Mouse (Mus musculus): ENCODE results near the gene Tsku. TPM values are rescaled to one million over a fixed set of nuclear protein-coding genes. Genes with fewer than 3 reads are reported as not detected.
A peak's percentile ranks its signal among the peaks of the same experiment; 100 is the strongest.

Gene Tsku
- polyA plus RNA-seq, 1 experiment from 2014 or later, result 10.9 TPM

DNA sequence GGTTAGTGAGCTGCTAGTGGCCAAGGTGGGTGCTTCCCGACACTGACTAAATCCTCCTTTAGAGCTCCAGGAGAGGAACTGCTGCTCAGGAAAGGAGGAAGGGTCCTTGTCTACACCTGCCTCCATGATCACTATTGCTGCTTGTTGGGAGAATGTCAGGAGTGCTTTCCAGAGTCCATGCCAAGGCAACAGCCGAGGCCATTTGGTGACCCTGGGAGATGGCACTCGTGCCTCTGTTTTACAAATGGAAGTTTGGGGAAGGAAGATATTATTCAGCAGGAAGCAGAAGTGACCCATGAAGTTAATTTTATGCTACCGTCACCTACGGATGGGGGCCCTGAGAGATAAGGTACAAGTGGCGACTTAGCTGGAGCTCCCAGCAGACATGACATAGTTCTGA is 21.7 kb upstream of the Tsku start:
- Histone ChIP-seq H3K4me3 (no peak overlapping the region), H3K36me3 (replicated peaks) (no peaks in the 10 kb centered on the region), H3K27ac (replicated peaks) (no peak overlapping the region), H3K27me3 (replicated peaks; ENCODE audit: low read depth, poor library complexity, severe bottlenecking) (no peaks in the 10 kb centered on the region), H3K9me3 (no peaks in the 10 kb centered on the region), H3K4me1 (peaks cover 20% of the 10 kb centered on the region)
- DNase-seq (ENCODE audit: low spot score), result no peak
- 88% methylated on average over 6 of the region's 6 CpGs for WGBS

GRCm38 (mm10) chr7:98380224-98380925 is 19.2 kb upstream of the Tsku start:
- no peak for DNase-seq (ENCODE audit: low spot score)
- Histone ChIP-seq H3K27me3 (replicated peaks; ENCODE audit: low read depth, poor library complexity, severe bottlenecking) (no peaks in the 10 kb centered on the region), H3K9me3 (no peaks in the 10 kb centered on the region), H3K4me3 (no peak overlapping the region), H3K36me3 (replicated peaks) (no peaks in the 10 kb centered on the region), H3K27ac (replicated peaks) (no peak overlapping the region), H3K4me1 (peaks cover 20% of the 10 kb centered on the region)
- WGBS, result 63% methylated on average over 6 of the region's 6 CpGs

DNA sequence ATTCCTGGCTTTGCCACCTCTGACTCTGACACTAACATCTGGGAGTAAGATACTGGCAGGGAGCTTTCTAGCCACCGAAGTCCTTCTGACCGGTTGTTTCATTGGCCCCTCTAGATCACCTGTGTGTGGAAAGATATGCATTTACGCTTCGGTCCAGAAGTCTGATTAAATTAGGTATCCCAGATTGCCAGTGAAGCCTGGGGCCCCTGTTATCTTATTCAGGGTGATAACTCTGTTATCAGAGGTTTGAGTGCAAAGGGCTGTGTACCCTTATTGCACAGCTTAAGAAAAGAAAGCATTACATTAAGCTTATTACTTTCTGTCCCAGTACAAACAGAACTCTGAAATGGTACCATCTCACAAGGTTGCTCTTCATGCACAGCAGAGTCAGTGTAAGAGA is 18.1 kb upstream of the Tsku start:
- Histone ChIP-seq H3K4me1 (peaks cover 18% of the 10 kb centered on the region), H3K27me3 (replicated peaks; ENCODE audit: low read depth, poor library complexity, severe bottlenecking) (no peaks in the 10 kb centered on the region), H3K27ac (replicated peaks) (no peak overlapping the region), H3K9me3 (no peaks in the 10 kb centered on the region), H3K4me3 (no peak overlapping the region), H3K36me3 (replicated peaks) (no peaks in the 10 kb centered on the region)
- 92% methylated on average over 4 of the region's 4 CpGs for WGBS
- no peak for DNase-seq (ENCODE audit: low spot score)

- H3K36me3 ChIP-seq (replicated peaks), result no peaks in the 10 kb centered on the region
- peaks cover 8% of the 10 kb centered on the region for H3K4me1 ChIP-seq
- H3K9me3 ChIP-seq, result no peaks in the 10 kb centered on the region
- H3K27me3 ChIP-seq (replicated peaks; ENCODE audit: low read depth, poor library complexity, severe bottlenecking), result no peaks in the 10 kb centered on the region
- DNase-seq (ENCODE audit: low spot score), result no peak
- no peak overlapping the region for H3K27ac ChIP-seq (replicated peaks)
- WGBS, result 81% methylated on average over 5 of the region's 5 CpGs
- H3K4me3 ChIP-seq, result no peak overlapping the region
These were observed 16.1 kb upstream of the Tsku start for GRCm38 (mm10) chr7:98377257-98377656.

DNA sequence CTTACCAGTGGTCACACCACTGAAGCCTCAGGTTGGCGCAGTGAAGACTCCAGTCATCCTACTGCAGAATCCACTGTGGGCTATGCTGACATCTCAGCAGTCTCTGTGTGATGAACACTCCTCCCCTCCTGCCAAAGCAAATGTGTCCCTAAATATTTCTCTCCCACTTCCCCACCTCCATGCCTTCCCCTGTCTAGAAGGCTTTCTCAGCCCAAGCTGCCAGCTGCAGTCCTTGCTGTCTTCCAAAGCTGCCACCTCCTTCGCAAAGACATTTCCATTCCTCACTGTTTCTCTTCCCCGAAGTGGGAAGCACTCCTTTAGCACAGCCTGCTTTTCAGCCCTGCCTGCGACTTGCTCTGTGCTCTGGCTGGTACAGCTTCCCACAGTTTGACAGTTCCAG is 10.0 kb upstream of the Tsku start:
- H3K27ac ChIP-seq (replicated peaks), result no peak overlapping the region
- peaks cover 20% of the 10 kb centered on the region for H3K4me1 ChIP-seq
- 36% methylated on average over 4 of the region's 4 CpGs for WGBS
- no peaks in the 10 kb centered on the region for H3K9me3 ChIP-seq
- H3K4me3 ChIP-seq, result no peak overlapping the region
- H3K27me3 ChIP-seq (replicated peaks; ENCODE audit: low read depth, poor library complexity, severe bottlenecking), result 0 out of 2 replicates have a peak, but pooled peaks cover 10% of the 10 kb centered on the region
- no peaks in the 10 kb centered on the region for H3K36me3 ChIP-seq (replicated peaks)
- no peak for DNase-seq (ENCODE audit: low spot score)

DNA sequence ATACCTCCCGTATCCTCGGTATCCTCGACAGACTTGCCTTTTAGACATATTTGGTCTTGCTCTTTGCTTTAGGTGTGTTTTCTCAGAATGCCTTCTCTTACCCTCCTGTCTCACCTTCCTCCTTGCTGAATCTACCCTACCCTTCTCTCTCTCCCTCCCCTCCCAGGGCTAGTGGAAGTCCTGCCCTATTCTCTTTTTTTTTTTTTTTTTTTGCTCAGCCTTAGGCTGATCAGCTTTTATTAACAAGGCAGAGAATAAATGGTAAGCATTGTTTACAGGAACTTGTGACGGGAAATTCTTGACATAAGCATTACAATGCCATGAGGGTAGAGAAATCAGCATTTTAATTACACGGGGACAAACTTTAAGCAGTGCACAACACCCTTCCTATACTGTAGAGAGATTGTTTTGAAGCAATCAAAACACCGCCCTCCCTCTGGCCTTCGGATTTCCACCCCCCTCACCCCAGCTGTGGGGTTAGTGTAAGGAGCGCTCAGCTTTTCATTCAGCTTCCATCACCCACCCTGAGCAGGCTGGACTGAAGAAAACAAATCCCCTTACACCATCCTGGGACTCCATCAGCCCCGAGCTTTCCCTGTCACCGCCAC is 8.7 kb upstream of the Tsku start:
- Histone ChIP-seq H3K4me1 (peaks cover 20% of the 10 kb centered on the region), H3K4me3 (no peak overlapping the region), H3K36me3 (replicated peaks) (no peaks in the 10 kb centered on the region), H3K9me3 (no peaks in the 10 kb centered on the region), H3K27ac (replicated peaks) (no peak overlapping the region), H3K27me3 (replicated peaks; ENCODE audit: low read depth, poor library complexity, severe bottlenecking) (0 out of 2 replicates have a peak, but pooled peaks cover 10% of the 10 kb centered on the region)
- DNase-seq (ENCODE audit: low spot score), result no peak
- WGBS, result 49% methylated on average over 10 of the region's 10 CpGs

DNA sequence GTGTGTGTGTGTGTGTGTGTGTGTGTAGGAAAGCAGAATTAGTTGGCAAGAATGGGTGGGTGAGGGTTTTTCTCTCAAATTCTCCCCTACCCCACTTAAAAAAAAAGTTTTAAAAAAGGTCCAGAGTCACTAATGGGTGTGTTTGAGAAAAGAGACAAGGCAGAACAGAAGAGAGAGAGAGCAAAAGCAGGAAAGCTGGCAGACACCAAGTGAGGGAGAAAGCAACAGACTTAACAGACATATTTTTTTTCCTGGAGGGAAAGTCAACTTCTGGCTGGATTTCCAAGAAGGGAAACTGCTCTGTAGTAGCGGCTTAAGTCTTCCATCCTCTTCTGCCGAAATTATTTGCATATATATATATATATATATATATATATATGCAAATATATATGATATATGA is 534 bp upstream of the Tsku start:
- Histone ChIP-seq H3K4me3 (peak overlapping the region; percentile 75), H3K27ac (replicated peaks) (peak overlapping the region; percentile 92), H3K27me3 (replicated peaks; ENCODE audit: low read depth, poor library complexity, severe bottlenecking) (no peaks in the 10 kb centered on the region), H3K9me3 (peaks cover 4% of the 10 kb centered on the region; the same call in 1 of the 2 replicates), H3K4me1 (peaks cover 51% of the 10 kb centered on the region), H3K36me3 (replicated peaks) (peaks cover 12% of the 10 kb centered on the region; the same call in 1 of the 2 replicates)
- DNase-seq (ENCODE audit: low spot score), result no peak
- WGBS, result 54% methylated on average over 2 of the region's 2 CpGs

GRCm38 (mm10) chr7:98360621-98360990 is 522 bp downstream of the Tsku start:
- H3K27ac ChIP-seq (replicated peaks), result peak overlapping the region; percentile 92
- H3K4me3 ChIP-seq, result peak overlapping the region; percentile 75
- peaks cover 4% of the 10 kb centered on the region; the same call in 1 of the 2 replicates for H3K9me3 ChIP-seq
- DNase-seq (ENCODE audit: low spot score), result no peak
- WGBS, result under 1% methylated on average over 20 of the region's 20 CpGs
- H3K27me3 ChIP-seq (replicated peaks; ENCODE audit: low read depth, poor library complexity, severe bottlenecking), result no peaks in the 10 kb centered on the region
- H3K36me3 ChIP-seq (replicated peaks), result peaks cover 12% of the 10 kb centered on the region; the same call in 1 of the 2 replicates
- peaks cover 62% of the 10 kb centered on the region for H3K4me1 ChIP-seq

GRCm38 (mm10) chr7:98359951-98360620 is 1.0 kb downstream of the Tsku start:
- Histone ChIP-seq H3K27ac (replicated peaks) (peak overlapping the region; percentile 92), H3K4me1 (peaks cover 67% of the 10 kb centered on the region)
- under 1% methylated on average over 33 of the region's 33 CpGs for WGBS

GRCm38 (mm10) chr7:98358016-98358415 is 3.1 kb downstream of the Tsku start:
- no peaks in the 10 kb centered on the region for H3K9me3 ChIP-seq
- 77% methylated on average over 1 of the region's 1 CpGs for WGBS
- H3K4me3 ChIP-seq, result peak overlapping the region; percentile 8; the same call in 1 of the 2 replicates
- peaks cover 86% of the 10 kb centered on the region for H3K4me1 ChIP-seq
- H3K27me3 ChIP-seq (replicated peaks; ENCODE audit: low read depth, poor library complexity, severe bottlenecking), result no peaks in the 10 kb centered on the region
- H3K36me3 ChIP-seq (replicated peaks), result peaks cover 14% of the 10 kb centered on the region
- no peak overlapping the region for H3K27ac ChIP-seq (replicated peaks)
- no peak for DNase-seq (ENCODE audit: low spot score)

More at GRCm38 (mm10) chr7:98359951-98360620, 1.0 kb downstream of the Tsku start:
- Histone ChIP-seq H3K4me3 (peak overlapping the region; percentile 75), H3K9me3 (peaks cover 4% of the 10 kb centered on the region; the same call in 1 of the 2 replicates), H3K27me3 (replicated peaks; ENCODE audit: low read depth, poor library complexity, severe bottlenecking) (no peaks in the 10 kb centered on the region), H3K36me3 (replicated peaks) (peaks cover 12% of the 10 kb centered on the region; the same call in 1 of the 2 replicates)
- DNase-seq (ENCODE audit: low spot score), result peak; percentile 86

- H3K27ac ChIP-seq (replicated peaks), result no peak overlapping the region
- no peak for DNase-seq (ENCODE audit: low spot score)
- 74% methylated on average over 5 of the region's 5 CpGs for WGBS
These were observed 3.8 kb downstream of the Tsku start for GRCm38 (mm10) chr7:98357324-98357723.

DNA sequence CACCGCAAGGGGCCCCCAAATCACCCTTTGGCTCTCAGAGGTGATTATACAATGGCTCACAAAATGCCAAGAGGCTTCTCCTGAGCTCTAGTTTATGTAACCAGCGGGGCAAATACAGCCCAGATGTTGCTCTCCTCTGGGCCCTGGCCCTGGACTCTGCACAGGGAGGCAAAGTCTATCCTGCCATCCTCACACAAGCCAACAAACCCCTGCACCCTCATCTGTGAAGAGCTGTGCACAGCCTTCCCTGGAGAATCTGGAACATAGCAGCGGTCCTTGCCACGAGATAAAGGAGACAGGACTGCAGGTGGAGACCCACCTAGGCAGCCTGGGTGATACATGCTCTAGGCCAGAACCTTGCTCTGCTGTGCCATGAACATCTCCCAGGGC is 6.2 kb downstream of the Tsku start:
- H3K4me1 ChIP-seq, result peaks cover 67% of the 10 kb centered on the region
- no peaks in the 10 kb centered on the region for H3K9me3 ChIP-seq
- H3K27me3 ChIP-seq (replicated peaks; ENCODE audit: low read depth, poor library complexity, severe bottlenecking), result no peaks in the 10 kb centered on the region
- DNase-seq (ENCODE audit: low spot score), result no peak
- H3K27ac ChIP-seq (replicated peaks), result peak overlapping the region; percentile 69
- H3K36me3 ChIP-seq (replicated peaks), result peaks cover 45% of the 10 kb centered on the region
- H3K4me3 ChIP-seq, result peak overlapping the region; percentile 30
- 37% methylated on average over 4 of the region's 4 CpGs for WGBS

More at GRCm38 (mm10) chr7:98357324-98357723, 3.8 kb downstream of the Tsku start:
- H3K36me3 ChIP-seq (replicated peaks), result peaks cover 21% of the 10 kb centered on the region
- no peaks in the 10 kb centered on the region for H3K9me3 ChIP-seq
- H3K4me1 ChIP-seq, result peaks cover 82% of the 10 kb centered on the region
- no peaks in the 10 kb centered on the region for H3K27me3 ChIP-seq (replicated peaks; ENCODE audit: low read depth, poor library complexity, severe bottlenecking)
- H3K4me3 ChIP-seq, result peak overlapping the region; percentile 8; the same call in 1 of the 2 replicates

All from embryonic facial prominence, embryonic 10.5 days (tissue).